Mouse (Mus musculus) embryonic fibroblast, embryonic 13.5 days (primary cell): ENCODE results near the gene Tmem63b.

ENCODE experiments used
- CTCF ChIP-seq: IDR thresholded peaks from 2 replicates; pipeline ENCODE4 v1.5.1; 2011; ENCODE audit warnings: mild to moderate bottlenecking, control low read depth, low read length, moderate library complexity, borderline replicate concordance; ENCODE audit not compliant: insufficient read depth
- POLR2A ChIP-seq: IDR thresholded peaks from 2 replicates; pipeline ENCODE4 v1.6.1; 2011; ENCODE audit warnings: low read depth, mild to moderate bottlenecking, control low read depth, low read length, moderate library complexity

DNA sequence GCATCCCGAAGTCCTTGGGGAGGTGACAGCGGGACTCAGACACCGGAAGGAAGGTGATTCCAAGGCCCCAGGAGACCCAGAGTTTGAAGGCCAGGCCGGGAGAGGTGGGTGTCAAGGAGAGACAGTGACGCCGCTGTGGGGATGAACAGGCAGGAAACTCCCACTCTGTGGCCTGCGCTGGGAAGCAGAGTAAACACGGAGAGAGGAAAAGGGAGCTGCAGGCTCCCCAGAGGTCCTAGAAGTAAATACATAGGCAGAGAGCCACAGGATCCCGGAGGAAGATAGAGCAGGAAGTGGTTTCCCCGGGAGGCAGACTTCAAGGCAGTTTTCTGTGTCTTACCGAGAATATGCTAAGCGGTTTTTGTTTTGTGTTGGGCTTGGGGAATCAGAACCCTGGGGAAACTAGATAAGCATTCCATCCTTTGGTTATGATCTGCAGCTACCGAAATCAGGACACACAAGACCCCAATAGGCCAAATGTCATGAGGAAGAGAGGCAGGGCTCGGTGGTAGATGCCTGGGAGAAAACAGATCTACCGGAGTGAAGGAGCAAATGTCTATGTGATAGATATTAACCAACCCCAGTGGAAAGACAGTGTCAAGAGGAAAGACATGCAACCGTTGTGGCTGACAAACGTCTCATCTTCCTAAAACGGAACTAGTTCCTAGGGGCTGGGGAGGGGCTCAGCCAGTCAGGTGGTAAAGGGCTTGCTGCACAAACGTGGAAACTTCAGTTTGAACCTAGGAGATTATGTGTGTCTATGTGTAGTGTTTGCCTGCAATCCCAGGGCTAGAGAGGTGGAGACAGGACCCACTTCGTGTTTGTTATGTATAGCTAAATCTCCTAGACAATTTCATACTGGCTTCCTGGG, 67.1 kb downstream of the Tmem63b start:
- TF ChIP-seq POLR2A = no peak
- no peak for TF ChIP-seq CTCF
